Mouse (Mus musculus) urinary bladder, postnatal 4 days (tissue): ENCODE results near the gene Tceal7.
"Not testable (repeated sequence)": the region's sequence is repeated elsewhere in the genome, so short reads cannot be mapped to it uniquely, and the experiment has no call there.

Source experiments
- DNase-seq, 2 experiments: peaks; one replicate each; pipeline ENCODE4 v3.0.0; 2021 to 2022; ENCODE audit warnings: low spot score in 2 of 2

Gene Tceal7

GRCm38 (mm10) chrX:136248811-136249210, 34.2 kb downstream of the Tceal7 start:
- no peak for DNase-seq

- DNase-seq = no peak
Observed at GRCm38 (mm10) chrX:136249671-136250070, 35.1 kb downstream of the Tceal7 start.

GRCm38 (mm10) chrX:136252023-136252729, 37.6 kb downstream of the Tceal7 start:
- no peak for DNase-seq

GRCm38 (mm10) chrX:136267720-136268119, 53.1 kb downstream of the Tceal7 start:
- DNase-seq = no peak

GRCm38 (mm10) chrX:136268173-136268572, 53.6 kb downstream of the Tceal7 start:
- no peak for DNase-seq

DNA sequence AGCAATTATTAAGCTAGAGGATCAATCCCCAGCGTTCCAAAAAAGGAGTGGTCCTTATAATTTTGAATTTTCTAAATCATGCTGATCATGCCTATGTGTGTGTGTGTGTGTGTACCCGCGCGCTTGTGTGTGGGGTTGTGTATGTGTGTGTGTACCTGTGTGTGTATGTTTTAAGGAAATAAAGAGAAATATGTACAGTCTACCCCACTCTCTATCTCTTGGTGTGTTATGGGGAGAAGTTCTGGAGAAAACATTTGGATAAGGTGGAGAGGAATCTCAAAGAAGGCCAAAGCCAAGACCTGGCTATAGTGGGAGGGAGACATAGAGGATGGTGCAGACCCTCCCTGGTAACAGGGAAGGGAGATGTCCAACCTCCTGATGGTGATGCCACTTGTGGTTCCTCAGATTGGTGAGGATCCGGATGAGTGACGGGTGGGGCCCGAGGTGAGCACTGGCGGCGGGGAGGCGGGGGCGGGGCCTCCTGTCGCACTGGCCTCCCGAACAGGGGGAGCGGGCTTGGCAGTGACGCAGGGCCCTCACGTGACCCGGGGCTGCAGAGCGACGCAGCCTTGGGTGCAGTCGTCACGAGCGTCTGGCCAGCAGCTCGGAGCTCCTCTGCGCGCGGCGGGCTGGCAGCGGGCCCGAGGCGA, 55.3 kb downstream of the Tceal7 start, which contains the start of gene Bex3:
TSS of gene Bex3 (plus strand) at position 511 of the 650 bp plus-strand sequence.
- DNase-seq = peak in 1 of 2 experiments; percentile 46

DNA sequence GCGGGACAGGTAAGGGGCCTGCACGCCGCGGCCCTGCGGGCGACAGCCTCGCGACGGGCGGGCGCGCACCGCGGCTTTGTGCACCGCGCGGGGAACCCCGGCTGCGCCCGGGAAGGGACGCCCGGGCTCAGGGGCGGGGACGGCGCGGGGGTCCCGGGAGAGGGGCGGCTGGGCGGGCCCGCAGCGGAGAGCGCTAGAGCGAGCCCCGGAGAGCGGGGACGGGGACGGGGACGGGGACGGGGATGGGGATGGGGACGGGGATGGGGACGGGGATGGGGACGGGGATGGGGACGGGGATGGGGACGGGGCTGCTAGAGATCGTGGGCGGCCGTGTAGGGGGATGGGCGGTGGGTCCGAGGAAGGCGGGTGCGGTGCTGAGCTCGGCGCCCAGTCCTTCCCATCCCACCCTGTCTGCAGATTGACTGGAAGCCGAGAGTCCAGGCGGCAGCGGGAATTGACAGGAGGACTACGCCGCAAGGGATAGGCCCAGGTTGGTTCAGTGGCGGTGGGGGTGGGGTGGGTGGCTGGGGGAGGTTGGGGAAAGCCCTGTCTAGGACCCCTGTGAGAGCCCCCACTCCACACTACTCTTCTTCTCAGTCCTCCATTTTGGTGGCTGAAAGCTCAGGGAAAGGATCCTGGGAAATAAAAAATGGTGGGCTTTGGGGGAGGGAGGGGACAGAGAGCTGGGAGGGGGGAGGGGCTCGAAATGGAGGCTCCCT, 56.0 kb downstream of the Tceal7 start:
- DNase-seq = not testable (repeated sequence)

- no peak for DNase-seq
Observed at GRCm38 (mm10) chrX:136274542-136274941, 60.0 kb downstream of the Tceal7 start.

DNA sequence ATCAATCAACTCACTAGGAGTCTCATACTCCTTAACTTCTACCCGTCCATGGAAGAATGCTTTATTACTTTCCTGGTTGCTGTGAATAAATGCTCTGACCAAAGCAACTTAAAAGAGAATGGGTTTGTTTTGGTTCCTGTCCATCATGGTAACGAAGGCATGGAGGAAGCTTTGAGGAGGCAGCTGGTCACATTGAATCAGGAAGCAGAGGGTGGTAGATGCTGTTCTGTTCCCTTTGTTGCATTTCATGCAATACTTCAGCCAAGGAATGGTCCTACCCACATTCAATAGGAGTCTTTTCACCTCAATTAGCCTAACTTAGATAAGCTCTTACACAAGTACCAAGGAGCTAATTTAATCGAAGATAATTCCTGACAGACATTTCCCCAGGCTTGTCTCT, 60.8 kb downstream of the Tceal7 start:
- no peak for DNase-seq
